ENCODE assay signal across 19 mouse cellular contexts in the genomic region with DNA sequence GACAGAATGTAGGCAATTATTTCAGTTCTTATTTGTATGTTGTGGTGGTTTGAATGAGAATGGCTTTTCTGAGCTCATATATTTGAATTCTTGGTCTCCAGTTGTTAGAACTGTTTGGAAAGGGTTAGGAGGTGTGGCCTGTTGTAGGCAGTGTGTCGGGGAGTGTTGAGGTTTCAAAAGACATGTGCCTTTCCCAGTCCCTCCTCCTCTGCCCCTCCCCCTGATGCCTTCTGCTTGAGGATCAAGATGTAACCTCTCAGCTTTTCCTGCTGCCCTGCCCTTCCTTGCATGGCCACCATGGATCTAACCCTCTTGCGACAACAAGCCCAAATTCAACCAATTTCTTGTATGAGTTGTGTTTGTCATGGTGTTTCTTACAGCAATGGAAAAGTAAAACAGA. TPM values are rescaled to one million over a fixed set of nuclear protein-coding genes. Genes with fewer than 3 reads are reported as not detected.
"Had no signal": no experiment of that assay in that cellular context is flagged by ENCODE, and none has a peak within 500 bp of the region (broad histone marks: within the 10 kb centered on the region; RNA-seq: fewer than 3 reads in every experiment).

No protein-coding gene starts in this region.

- H3K9me3 ChIP-seq: neural tube, embryonic 13.5 days; neural tube, embryonic 15.5 days; stomach, embryonic 15.5 days had no signal

- H3K4me1 ChIP-seq: stomach, embryonic 15.5 days had no signal

- H3K27me3 ChIP-seq: neural tube, embryonic 13.5 days; neural tube, embryonic 15.5 days; stomach, embryonic 15.5 days had no signal

- H3K27ac ChIP-seq: neural tube, embryonic 13.5 days; neural tube, embryonic 15.5 days; stomach, embryonic 15.5 days; stomach, postnatal 0 days had no signal

- H3K4me2 ChIP-seq: neural tube, embryonic 13.5 days; neural tube, embryonic 15.5 days; stomach, embryonic 15.5 days had no signal

- H3K36me3 ChIP-seq: neural tube, embryonic 13.5 days; neural tube, embryonic 15.5 days; stomach, embryonic 15.5 days had no signal

- H3K4me3 ChIP-seq: neural tube, embryonic 13.5 days; neural tube, embryonic 15.5 days; stomach, embryonic 15.5 days had no signal

- H3K9ac ChIP-seq: neural tube, embryonic 13.5 days; neural tube, embryonic 15.5 days; stomach, embryonic 15.5 days had no signal

- DNase-seq: retina, postnatal 1 day; right cerebral cortex, adult 18-20 months; right cerebral cortex, postnatal 14 days; right cerebral cortex, postnatal 25 days; right cerebral cortex, postnatal 4 days; spleen, adult 18-20 months; thymus, adult 18-20 months; thymus, adult 2 months; thymus, postnatal 14 days; thymus, postnatal 25 days; thymus, postnatal 36 days; thymus, postnatal 4 days had no signal

RNA-seq across cellular contexts. Expression of a gene that starts 53.2 kb away (rescaled TPM):
- polyA plus RNA-seq: small intestine, adult 2 months; stomach, embryonic 14.5 days; urinary bladder, adult 2 months had no signal
